Mouse (Mus musculus) layer of hippocampus, postnatal 36 days (tissue): ENCODE data around the gene Ak8. TPM values are rescaled to one million over a fixed set of nuclear protein-coding genes. Genes with fewer than 3 reads are reported as not detected.
A peak's percentile ranks its signal among the peaks of the same experiment; 100 is the strongest.

ENCODE experiments used
- DNase-seq, 2 experiments: peaks; one replicate each; pipeline ENCODE4 v3.0.0; 2022
- total RNA-seq, 2 experiments: library from RNA; stranded (reverse); gene quantifications; 2 replicates each; pipeline ENCODE4 v1.2.3; 2021

Ak8 gene
- total RNA-seq, 2 experiments from 2014 or later, result 1.0 to 1.7 TPM

- no peak for DNase-seq
These were observed 97.6 kb downstream of the Ak8 start for GRCm38 (mm10) chr2:28797490-28798106.

- no peak for DNase-seq
These were observed 98.4 kb downstream of the Ak8 start for GRCm38 (mm10) chr2:28798390-28798789.

- no peak for DNase-seq
These were observed 99.6 kb downstream of the Ak8 start for GRCm38 (mm10) chr2:28799575-28799974.

GRCm38 (mm10) chr2:28803406-28803805 is 103.4 kb downstream of the Ak8 start:
- no peak for DNase-seq

- no peak for DNase-seq
These were observed 108.9 kb downstream of the Ak8 start for GRCm38 (mm10) chr2:28808841-28809240.

GRCm38 (mm10) chr2:28810260-28811013 is 110.5 kb downstream of the Ak8 start:
- DNase-seq, result no peak

GRCm38 (mm10) chr2:28818866-28819265 is 118.9 kb downstream of the Ak8 start:
- peak; percentile 12 to 20 for DNase-seq

- DNase-seq, result no peak
These were observed 129.3 kb downstream of the Ak8 start for GRCm38 (mm10) chr2:28829265-28829664.

- no peak for DNase-seq
These were observed 136.4 kb downstream of the Ak8 start for GRCm38 (mm10) chr2:28836181-28836940.

- DNase-seq, result no peak
These were observed 139.7 kb downstream of the Ak8 start for GRCm38 (mm10) chr2:28839501-28840221.

- peak; percentile 93 to 94 for DNase-seq
These were observed 140.4 kb downstream of the Ak8 start, which contains the start of the genes Gtf3c4 and Ddx31 for GRCm38 (mm10) chr2:28840222-28840951. TSS of gene Gtf3c4 (minus strand) at chr2:28840360. TSS of gene Ddx31 (plus strand) at chr2:28840406.

- no peak for DNase-seq
These were observed 142.1 kb downstream of the Ak8 start for GRCm38 (mm10) chr2:28842042-28842441.

GRCm38 (mm10) chr2:28848879-28849278 is 148.9 kb downstream of the Ak8 start:
- no peak for DNase-seq

GRCm38 (mm10) chr2:28852594-28852993 is 152.6 kb downstream of the Ak8 start:
- DNase-seq, result no peak

- DNase-seq, result no peak
These were observed 155.8 kb downstream of the Ak8 start for GRCm38 (mm10) chr2:28855773-28856172.

GRCm38 (mm10) chr2:28859303-28859702 is 159.3 kb downstream of the Ak8 start:
- DNase-seq, result no peak

- no peak for DNase-seq
These were observed 160.9 kb downstream of the Ak8 start for GRCm38 (mm10) chr2:28860678-28861423.
